Mouse (Mus musculus) Muller cell, postnatal 12 days (primary cell): ENCODE data around the gene Cacna1a.
"Not testable (repeated sequence)": the region's sequence is repeated elsewhere in the genome, so short reads cannot be mapped to it uniquely, and the experiment has no call there.

Experiments used
- DNase-seq: peaks from one replicate; pipeline ENCODE4 v3.0.0-alpha.2; 2015; ENCODE audit errors: inconsistent ontology term

The Cacna1a gene

DNA sequence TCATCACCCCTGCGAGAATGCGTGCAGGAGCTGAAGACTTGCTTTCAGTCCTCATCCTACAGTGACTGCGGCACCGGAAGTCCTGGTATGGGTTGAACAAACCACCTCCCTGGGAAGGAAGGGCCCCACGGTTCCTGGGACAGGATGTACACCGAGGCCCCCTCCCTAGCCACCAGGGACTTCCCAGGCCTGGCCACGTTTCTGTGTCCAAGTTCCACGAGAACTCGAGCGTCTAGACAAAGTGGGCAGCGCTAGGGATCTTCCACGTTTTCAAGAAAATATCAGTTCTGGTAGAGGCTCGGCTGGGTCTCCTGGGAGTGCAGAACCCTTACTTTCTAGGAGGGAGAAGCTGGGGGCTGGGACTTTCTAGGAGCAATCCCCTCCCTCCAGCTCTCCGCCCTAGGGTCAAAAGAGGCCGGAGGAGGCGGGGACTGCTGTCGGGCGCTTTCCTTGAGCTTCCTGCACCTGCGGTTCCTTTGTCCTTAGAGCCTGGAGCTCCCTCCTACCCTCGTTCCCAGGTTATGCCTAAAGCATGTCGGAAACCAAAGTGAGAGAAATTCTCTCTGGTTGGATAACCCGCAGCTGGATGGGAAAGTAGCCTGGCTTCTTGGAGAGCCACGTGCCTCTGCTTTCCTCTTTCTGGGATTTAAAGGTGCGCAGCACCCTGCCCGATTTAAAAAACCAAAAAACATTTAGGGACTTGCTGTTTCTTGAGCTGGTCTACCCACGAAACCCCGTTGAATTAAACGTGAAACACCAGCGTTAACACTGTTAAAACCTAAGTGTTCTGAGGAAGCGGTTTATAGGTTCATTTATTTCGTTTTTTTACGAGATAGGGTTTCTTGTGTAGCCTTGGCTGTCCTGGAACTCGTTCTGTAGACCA lies 271.9 kb downstream of the Cacna1a start:
- peak; percentile 82 for DNase-seq

DNA sequence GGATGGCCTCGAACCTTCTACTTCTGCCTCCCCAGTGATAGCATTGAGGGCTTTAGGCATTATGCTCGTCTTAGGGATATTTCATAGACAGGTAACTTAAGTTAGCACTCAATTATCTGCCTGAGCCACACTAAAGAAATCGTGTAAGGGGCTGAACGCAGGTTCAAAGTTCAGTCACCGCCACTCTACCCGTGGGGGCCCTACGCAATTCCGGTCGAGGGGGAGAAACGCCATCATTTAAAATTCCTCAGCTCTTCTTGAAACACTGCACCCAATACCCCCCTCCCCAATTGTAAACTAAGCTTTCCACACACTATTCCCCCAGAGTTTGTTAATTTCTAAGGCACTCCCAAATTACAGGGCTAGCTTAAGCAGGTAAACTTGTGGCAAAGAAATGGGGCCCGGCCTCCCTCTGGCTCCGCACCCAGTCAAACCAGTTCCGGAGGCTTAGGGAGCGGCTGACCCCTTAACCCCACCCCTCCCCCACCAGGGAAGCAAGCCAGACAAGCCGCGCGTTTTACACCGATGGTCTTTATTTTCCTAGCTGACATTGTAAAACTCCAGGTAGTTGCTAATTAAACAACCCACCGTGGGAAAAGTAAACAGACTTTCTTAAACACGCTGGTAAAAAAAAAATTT lies 272.7 kb downstream of the Cacna1a start:
- DNase-seq = peak; percentile 63

DNA sequence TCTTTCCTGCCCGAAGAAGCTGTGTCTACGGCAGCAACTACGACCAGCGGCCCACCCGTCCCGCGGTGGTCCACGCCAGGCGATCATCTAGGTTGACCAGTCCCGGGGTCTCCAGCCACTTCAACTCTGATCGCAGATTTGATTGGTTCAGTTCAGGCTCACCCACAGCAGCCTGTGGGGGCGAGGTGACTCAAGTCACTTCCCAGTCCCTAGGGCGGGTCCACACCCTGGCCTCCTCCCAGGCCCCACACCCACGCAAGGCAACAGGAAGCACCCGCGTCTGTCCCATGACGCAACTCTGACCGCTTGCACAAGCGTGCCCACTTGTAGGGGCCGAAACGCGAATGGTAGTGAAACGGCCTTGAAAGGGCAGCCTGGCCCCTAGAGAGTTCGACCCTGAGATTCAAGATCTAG lies 273.2 kb downstream of the Cacna1a start:
- DNase-seq = peak; percentile 95

DNA sequence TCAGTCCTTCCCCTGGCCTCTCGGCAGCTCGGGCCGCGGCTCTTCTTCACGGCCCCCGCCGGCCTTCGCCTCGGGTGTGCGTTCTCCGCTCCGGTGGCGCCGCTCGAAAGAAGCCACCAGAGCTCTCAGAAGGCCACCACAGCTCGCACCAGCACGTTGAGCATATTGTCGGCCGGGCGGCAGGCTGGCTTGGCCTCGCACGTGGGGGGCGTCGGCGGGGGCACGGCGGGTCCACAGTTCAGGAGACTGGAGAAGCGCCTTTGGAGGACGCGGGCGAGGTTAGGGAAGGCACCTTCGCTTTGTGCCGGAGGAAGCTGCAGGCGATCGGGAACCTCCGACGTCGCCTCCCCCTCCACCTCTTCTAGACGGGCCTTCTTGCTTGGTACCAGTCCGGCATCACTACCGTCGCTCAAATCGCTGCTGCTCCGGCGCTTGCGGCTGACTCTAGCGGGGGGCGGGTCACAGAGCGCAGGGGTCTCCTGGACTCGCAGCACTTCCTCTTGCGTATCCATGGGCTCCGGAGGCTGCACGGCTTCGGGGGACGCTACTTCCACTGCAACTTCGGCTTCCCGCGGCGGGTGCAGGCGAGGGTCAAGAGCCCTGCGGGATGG lies 273.8 kb downstream of the Cacna1a start:
- no peak for DNase-seq

DNA sequence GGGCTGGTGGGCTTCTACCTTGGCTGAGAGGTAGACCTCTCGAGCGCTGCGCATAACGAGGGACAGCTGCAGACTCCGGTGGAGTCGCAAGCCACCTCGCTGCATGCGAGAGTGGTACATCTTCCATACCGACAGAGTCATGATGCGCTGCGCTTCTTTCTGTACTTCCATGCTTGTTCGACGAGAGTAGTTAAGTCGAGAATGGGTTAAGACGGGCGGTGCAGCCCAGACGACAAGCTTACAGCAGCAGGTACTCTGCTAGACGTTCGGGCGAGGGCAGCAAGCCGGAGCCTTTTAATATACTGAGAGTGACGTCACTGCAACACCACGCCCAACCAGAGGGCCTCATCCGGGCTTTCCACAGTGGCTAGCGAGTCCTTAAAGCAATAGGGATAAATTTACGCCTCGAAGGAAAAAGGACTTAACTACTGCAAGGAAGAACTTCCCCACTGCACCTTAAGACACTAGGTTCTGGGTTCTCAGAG lies 274.4 kb downstream of the Cacna1a start, which contains the start of gene Ier2:
Gene Ier2, minus strand, starts transcription at position 272 of the 485 bp plus-strand sequence.
- peak; percentile 95 for DNase-seq

DNA sequence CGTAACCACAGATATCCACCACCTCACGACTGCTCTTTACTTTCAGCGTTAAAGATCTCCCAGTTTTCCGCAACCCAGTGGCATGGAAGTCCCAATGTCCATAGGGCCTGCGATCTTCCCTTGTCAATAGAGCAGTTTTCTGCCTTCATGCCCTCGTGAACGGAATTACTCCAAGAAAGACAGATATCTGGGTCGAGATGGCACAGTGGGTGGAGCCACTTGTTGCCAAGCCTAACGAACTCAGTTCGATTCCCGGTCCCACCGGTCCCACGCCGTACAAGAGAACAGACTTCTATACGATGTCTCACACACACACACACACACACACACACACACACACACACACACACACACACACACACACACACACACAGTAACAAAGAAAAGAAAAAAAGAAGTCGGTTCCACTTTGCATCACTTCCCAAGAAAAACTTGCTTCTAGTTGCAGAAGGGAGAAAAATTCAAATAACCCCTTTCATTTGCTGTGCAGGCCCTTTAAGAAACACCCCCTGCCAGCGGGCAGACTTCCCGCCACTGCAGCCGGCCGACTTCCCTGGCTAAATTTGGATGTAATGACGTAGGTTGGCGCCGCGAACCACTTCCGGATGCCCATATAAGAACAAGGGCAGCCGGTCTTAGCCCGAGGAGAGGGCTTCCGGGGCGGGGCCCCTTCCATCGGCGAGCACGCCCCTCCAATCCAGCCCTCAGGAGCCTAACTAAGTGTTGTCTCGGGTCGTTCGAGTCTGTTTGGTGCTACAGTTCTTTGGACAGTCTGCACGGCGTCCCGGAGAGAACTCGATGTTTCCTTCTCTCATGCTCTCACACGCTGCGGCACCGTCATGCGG lies 275.5 kb downstream of the Cacna1a start:
- peak; percentile 99 for DNase-seq

DNA sequence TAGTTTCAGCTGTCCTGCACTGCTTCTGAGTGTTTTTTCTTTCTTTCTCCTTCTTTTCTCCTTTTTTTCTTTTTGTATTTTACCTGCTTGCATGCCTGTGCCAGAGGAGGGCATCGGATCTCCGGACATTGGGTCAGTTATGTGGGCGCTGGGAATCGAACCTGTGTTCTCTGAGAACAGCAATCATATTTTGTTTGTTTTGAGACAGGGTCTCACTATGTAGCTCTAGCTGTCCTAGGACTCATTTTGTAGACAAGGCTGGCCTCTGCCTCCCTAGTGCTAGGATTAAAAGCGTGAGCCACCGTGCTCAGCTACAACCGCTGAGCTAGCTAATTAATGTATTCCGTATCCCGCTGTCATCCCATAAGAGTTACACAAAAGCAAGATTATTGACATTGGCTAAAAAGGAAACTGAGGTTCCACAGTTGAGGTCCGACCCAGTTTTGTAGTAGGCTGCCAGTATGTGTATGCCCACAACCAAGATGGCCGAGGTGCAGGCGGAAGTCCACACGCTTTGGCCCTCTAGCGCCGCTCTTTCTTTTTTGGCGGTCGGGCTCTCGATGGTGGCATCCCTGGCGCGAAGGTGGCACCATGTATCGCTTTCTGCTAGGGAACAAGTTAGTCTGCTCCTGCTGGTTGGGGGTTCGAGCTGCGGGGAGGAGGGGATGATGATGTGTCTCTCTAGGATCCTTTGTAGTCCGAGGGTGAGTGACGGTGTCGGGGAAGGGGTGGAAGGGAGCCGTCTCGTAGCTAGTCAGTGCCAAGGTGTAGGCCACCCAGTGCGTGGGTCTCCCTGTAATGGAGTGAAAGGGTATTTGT lies 276.5 kb downstream of the Cacna1a start:
- peak; percentile 84 for DNase-seq

DNA sequence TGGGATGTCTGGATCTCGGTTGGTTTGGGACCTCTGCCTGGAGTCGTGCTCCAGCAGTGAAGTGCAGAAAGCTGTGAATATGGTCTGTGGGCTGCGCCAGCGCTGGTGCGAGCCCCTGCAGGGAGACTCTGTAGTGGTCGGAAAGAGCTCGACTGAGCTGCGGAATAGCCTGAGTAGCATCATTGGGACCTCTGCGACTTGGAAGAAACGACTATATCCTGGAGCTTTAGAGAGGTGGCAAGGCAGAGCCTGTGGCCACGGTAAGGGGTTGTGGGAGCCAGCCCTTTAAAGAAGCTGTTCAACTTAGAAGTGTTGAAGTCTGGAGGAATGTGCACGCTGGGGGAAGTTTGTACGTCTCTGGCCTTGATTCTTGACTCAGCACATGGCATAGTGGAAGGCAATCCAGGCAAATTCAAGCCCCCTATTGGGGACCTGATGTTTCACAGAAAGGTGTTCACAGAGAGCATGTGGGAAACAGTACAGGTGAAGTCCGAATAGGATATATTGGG lies 277.2 kb downstream of the Cacna1a start:
- DNase-seq = no peak

DNA sequence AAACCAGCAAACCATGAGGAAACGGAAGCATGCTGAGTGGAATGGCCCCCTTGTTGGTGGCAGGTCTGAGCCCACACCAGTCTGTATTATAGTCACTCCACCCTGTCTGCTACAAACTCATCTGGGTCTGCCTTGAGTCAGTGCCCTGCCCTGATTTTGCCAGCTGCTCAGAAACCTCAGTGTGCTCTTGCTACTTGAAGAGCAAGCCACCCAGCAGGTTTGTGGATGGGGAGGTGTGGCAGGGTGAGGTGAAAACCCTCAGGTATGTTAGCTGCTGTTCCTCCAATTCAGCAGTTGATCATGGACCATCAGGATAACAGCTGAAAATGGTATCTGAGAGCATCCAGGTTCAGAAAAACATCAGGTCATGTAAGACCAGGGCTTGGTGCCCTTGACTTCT lies 279.8 kb downstream of the Cacna1a start:
- DNase-seq = no peak

DNA sequence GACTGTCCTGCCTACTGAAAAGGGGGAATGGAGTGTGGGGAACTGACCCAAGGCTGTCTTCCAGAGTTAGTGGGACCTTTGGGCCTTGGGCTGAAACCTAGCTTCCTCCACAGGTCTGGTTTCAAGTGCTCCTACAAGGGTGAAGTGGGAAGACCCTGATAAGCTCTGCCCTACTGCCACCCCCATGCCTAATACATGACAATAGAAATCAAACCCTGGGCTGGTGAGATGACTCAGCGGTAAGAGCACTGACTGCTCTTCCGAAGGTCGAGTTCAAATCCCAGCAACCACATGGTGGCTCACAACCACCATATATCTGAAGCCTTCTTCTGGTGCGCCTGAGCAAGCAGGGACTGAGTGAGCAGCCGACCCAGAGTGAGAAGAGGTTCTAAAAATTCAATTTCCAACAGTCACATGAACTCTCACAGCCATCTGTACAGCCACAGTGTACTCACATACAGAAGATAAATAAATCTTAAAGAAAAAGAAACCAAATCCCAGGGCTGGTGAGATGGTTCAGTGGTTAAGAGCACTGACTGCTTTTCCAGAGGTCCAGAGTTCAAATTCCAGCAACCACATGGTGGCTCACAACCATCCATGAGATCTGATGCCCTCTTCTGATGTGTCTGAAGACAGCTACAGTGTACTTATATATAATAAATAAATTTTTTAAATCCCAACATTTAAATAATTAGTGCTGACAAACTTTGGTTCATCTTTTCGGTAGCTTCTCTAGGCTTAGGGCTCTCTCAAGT lies 280.7 kb downstream of the Cacna1a start:
- DNase-seq = no peak

DNA sequence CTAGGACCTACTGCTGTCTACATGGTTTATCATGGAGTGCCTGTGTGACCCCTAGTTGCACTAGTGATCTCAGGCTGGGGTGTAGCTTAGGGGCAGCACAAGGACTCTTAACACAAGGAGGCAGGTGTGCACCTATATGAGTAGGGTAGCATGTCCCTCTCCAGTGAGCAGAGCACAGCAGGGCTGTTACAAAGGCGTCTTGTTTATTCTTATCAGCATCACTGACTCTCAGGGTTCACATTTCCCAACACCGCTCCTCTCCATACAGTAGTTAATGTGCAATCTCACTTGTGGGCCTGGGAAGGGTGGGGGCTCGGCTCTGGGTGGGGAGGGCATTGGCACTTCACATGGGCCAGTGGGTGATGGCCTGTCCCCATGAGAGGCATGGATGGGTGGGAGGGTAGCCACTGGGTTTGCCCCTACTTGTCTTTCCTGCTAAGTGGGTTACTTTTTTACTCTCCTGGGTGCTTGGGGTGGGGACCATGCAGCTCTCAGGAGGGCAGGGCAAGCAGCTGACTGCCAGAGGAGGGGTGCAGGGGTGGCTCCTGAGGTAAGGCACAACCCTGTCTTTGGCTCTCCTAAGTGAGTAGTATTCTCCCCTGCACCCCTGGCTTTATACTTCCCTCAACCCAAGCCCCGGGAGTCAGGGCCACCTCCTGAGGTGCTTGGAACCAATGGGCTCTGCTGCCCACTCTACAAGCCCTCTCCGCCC lies 282.2 kb downstream of the Cacna1a start:
- DNase-seq = not testable (repeated sequence)

DNA sequence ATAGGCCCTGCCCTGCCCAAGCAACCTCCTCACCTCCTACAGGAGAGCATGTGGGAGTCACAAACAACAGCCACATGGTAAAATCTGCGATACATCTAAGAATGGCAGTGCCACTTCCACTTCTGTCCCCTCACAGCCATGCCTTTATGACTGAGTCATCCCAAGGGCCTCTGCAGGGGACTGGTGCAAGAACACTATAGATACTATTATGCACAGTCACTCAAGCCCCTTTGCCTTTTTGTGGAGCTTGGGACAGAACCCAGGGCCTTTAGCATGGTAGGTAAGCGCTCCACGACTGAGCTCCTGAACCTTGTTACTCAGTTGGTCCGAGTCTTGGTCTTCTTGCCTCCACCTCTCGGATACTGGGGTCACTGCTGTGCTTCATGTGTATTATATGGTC lies 289.1 kb downstream of the Cacna1a start:
- DNase-seq = no peak

DNA sequence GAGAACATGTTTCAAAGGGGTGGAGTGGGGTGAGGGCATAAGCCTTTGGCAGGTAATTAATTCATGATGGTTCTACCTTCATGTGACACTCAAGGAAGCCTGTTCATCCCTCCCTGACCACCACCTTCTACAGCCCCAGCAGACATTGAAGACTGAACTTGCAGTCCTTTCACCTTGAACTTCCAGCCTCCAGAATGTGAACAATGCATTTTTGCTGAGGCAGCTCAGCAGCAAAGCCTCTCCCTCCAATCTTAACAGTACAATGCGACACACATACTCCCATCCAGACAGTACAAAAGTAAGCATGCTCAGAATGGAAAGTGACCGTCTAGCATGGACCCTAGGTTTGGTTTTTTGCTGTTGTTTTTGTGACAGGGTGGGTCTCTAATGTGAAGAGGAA lies 293.2 kb downstream of the Cacna1a start:
- DNase-seq = no peak

DNA sequence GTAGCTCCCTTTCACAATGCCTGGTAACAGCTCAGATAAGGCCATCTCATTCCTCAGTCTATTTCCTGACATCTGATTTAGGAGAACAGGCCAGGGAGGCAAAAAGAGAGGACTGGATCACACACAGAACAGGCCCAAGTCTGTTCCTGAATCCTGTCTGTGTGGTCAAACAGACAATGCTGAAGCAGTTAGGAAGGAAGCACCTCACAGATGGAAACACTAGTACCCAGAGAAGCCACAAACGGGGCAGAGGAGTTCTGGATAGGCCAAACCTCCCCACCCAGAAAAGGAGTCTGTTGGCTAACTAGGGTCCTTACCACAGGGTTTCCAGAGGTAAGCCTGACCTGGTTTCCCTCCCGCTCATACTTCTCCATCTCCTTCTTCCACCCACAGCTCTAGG lies 294.0 kb downstream of the Cacna1a start:
- DNase-seq = no peak

DNA sequence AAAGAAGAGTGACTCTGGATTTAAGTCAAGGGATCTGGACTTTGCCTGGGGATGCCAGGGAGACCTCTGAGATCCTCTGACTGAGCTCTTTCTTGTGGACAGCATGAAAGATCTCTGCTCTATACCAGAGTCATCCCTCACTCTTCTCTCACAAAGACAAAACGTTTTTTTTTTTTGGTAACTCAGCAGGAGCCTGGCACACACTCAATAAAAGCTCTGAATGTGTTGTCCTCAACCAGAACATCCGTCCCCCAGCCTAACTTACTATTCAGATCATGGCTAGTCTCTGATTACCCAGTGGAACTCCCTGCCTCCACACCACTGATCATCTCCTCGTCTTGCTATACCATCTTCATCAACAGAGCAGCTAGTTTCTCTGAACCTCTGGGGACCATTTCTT lies 296.3 kb downstream of the Cacna1a start:
- peak; percentile 70 for DNase-seq

DNA sequence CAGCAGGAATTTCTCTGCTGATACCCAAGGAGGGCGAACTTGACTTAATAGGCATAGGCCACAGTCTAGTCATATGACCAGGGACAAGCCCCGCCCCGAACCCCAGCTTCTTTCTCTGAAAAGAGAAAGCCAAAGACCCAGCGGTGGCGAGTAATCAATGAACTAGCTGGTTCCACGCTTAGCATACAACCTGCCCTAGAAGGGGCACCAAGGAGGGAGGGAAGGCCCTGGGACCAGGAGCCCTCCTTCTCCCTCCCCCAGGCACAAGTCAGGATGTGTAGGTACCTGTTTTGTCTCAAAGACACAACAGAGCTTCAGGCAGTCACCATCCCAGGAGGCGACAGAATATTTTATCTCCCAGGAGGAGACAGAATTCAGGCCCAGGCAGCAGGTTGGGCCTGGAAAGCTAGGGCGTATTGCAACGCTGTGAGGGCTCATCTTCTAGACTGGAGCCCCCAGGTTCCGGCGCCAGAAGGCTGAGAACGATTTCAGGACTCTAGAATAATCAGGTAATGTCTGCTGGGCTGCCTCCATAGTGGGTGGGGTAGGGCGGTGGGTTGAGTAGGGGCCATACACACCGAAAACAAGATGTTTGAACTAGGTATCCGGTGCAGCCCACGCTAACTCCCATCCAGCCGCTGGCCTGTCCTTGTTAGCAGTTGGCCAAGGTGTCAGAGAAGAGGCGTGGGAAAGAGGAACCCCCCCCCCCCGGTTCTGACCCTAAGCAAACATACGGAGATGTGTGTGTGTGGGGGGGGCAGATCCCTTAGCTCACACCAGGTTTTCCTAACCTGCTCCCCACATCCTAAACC lies 298.2 kb downstream of the Cacna1a start, which contains the start of gene Trmt1:
Gene Trmt1, plus strand, starts transcription at position 117 of the 812 bp plus-strand sequence.
- peak; percentile 64 for DNase-seq

DNA sequence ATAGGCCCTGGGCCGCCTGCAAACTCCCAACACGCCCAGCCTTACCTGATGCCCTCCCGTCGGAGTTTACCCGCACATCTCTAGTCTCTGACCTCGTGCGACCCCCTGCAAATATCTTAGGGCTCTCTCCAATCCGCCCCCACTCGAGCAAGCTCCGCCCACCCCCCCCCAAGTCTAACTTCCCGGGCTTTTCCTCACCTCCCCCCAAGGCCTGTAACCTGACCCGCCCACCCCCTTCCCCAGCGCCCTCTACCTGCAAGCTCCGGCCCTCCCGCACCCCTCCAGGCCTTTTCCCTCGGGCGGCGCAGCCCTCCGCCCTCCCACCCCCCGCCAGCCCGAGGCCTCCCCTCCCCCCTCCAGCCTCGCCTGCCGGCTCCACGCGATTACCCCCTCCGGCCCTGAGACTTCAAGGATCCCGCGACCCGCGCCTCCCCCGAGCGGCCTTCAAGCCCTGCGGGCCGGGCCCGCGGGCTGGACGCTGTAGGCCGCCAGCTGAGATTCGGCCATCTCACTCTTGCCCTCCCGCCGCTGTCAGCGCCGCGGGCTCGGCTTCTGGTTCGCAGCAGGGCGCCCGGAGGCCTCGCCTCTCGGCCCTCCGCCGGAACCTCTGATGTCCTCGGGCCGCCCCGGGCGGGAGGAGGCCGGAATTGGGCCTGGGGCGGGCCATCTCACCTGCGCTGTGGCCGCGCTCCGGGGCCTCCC lies 298.9 kb downstream of the Cacna1a start:
- peak; percentile 76 for DNase-seq
